Mouse (Mus musculus): ENCODE data around the gene Cwc27.

GRCm38 (mm10) chr13:104631621-104632205, 185.2 kb downstream of the Cwc27 start:
- TF ChIP-seq CTCF (IDR thresholded peaks at IDR 0.05; ENCODE audit: control insufficient read depth, insufficient read depth, low read length), result no peak
- no peak for TF ChIP-seq POLR2A (IDR thresholded peaks at IDR 0.05; ENCODE audit: borderline replicate concordance, control insufficient read depth, low read depth, low read length)

All from bone marrow, adult 2 months (tissue).